Mouse (Mus musculus): ENCODE results near the gene Apobec4.

Apobec4 gene

DNA sequence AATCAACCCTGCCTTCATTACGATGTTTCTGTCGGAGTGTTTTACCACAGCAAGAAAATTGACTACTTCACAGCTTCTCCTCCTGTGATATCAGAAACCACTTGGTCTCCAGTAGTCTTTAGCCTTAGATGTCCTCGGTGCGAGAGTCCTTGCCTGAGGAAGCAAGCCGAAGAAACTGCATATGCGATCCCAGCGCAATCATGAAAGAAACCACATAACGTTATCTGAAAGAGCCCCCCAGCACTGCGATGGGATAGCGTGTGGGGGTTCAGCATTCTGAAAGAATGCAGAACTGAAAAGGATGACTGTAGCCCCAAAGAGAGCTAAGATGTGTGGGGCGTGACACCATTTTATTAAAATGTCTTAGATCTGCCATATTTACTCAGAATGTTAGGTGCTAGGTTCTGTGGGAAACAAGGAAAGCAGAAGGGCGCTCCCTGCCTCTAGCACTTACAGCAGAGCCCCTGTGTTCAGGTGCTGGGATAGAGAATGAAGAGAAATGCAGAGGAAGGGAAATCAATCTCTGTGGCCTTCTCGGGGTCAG, 50.4 kb downstream of the Apobec4 start:
- no peak for DNase-seq (ENCODE audit: low spot score in 2 of 2)

DNA sequence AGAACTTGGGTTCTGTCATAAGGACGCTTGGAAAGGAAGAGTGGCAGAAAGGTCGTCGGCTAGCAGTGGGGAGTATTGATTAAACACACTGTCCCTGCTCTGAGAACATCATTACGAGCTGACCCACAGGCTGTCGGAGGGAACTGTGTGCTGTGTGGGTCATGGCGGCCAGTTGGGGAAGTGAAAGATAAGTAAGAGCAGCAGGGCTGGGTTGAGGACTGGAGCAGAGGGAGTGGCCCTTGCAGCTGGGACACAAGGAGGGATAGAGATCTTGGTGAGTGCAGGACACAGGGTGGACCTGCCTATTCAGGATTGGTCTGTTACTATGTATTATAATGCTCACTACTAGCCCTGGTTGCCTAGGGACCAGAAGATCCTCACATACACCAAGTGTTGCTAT, 54.6 kb downstream of the Apobec4 start:
- DNase-seq (ENCODE audit: low spot score in 2 of 2): no peak
